Mouse (Mus musculus) megakaryocyte-erythroid progenitor cell, adult 5 weeks (primary cell): ENCODE measurements around the gene Mrpl28. TPM values are rescaled to one million over a fixed set of nuclear protein-coding genes. Genes with fewer than 3 reads are reported as not detected.

ENCODE experiments used
- polyA plus RNA-seq: library from polyadenylated mRNA; stranded (reverse); fragments of >175 nt; gene quantifications from 2 replicates; pipeline ENCODE4 v1.2.3, GENCODE M21; 2012

The Mrpl28 gene
- 212 and 241 TPM in 2 replicates for polyA plus RNA-seq

GRCm38 (mm10) chr17:26123267-26123684, at the start of gene Mrpl28:
Gene Mrpl28, plus strand, starts transcription at chr17:26123500.

GRCm38 (mm10) chr17:26089905-26090632, 33.2 kb upstream of the Mrpl28 start, which contains the start of gene Decr2:
Gene Decr2, minus strand, starts transcription at chr17:26090337.

GRCm38 (mm10) chr17:26095121-26095740, 28.1 kb upstream of the Mrpl28 start, which contains the start of gene Nme4:
Gene Nme4, minus strand, starts transcription at chr17:26095602.

GRCm38 (mm10) chr17:26113181-26113948, 9.9 kb upstream of the Mrpl28 start, which contains the start of gene Tmem8:
Gene Tmem8, plus strand, starts transcription at chr17:26113299.

GRCm38 (mm10) chr17:26138239-26138836, 15.0 kb downstream of the Mrpl28 start, which contains the start of gene Axin1:
Gene Axin1, plus strand, starts transcription at chr17:26138688.

Other genes starting within 250 kb of the Mrpl28 start
- gene Mettl26, start 248.4 kb upstream of the Mrpl28 start, polyA plus RNA-seq = 49.6 and 51.3 TPM in 2 replicates
- gene Wfikkn1, start 242.6 kb upstream of the Mrpl28 start, polyA plus RNA-seq = 3.7 and 7.4 TPM in 2 replicates
- 11.1 and 12.9 TPM in 2 replicates for gene Rab40c, start 203.8 kb upstream of the Mrpl28 start, polyA plus RNA-seq
- 135 and 143 TPM in 2 replicates for gene Pigq, start 178.6 kb upstream of the Mrpl28 start, polyA plus RNA-seq
- 0.50 TPM in 1 of 2 replicates, not detected in the other for gene Nhlrc4, start 178.5 kb upstream of the Mrpl28 start, polyA plus RNA-seq
- gene A930017K11Rik, start 170.9 kb upstream of the Mrpl28 start, polyA plus RNA-seq = 0.02 and 0.04 TPM in 2 replicates
- 46.0 and 55.2 TPM in 2 replicates for gene Capn15, start 137.7 kb upstream of the Mrpl28 start, polyA plus RNA-seq
- gene Rab11fip3, start 53.9 kb upstream of the Mrpl28 start, polyA plus RNA-seq = 5.8 and 10.9 TPM in 2 replicates
- gene Decr2, start 33.2 kb upstream of the Mrpl28 start, polyA plus RNA-seq = 0.79 and 1.8 TPM in 2 replicates
- gene Nme4, start 27.9 kb upstream of the Mrpl28 start, polyA plus RNA-seq = 136 and 164 TPM in 2 replicates
- gene Tmem8, start 10.2 kb upstream of the Mrpl28 start, polyA plus RNA-seq = 14.6 and 15.2 TPM in 2 replicates
- gene Axin1, start 15.2 kb downstream of the Mrpl28 start, polyA plus RNA-seq = 56.6 and 71.3 TPM in 2 replicates
- 1.5 and 3.7 TPM in 2 replicates for gene Pdia2, start 75.6 kb downstream of the Mrpl28 start, polyA plus RNA-seq
- 0.47 and 1.5 TPM in 2 replicates for gene Rgs11, start 79.5 kb downstream of the Mrpl28 start, polyA plus RNA-seq
- gene Arhgdig, start 84.3 kb downstream of the Mrpl28 start, polyA plus RNA-seq = 1.0 and 1.7 TPM in 2 replicates
- gene Fam234a, start 120.7 kb downstream of the Mrpl28 start, polyA plus RNA-seq = 7.4 and 7.8 TPM in 2 replicates
- gene Luc7l, start 129.4 kb downstream of the Mrpl28 start, polyA plus RNA-seq = 48.4 and 62.5 TPM in 2 replicates